Mouse (Mus musculus): ENCODE results near the gene Sertad4. TPM values are rescaled to one million over a fixed set of nuclear protein-coding genes. Genes with fewer than 3 reads are reported as not detected.

Gene Sertad4
- 2.5 and 2.6 TPM in 2 replicates for polyA plus RNA-seq (2012; rRNA removed)

DNA sequence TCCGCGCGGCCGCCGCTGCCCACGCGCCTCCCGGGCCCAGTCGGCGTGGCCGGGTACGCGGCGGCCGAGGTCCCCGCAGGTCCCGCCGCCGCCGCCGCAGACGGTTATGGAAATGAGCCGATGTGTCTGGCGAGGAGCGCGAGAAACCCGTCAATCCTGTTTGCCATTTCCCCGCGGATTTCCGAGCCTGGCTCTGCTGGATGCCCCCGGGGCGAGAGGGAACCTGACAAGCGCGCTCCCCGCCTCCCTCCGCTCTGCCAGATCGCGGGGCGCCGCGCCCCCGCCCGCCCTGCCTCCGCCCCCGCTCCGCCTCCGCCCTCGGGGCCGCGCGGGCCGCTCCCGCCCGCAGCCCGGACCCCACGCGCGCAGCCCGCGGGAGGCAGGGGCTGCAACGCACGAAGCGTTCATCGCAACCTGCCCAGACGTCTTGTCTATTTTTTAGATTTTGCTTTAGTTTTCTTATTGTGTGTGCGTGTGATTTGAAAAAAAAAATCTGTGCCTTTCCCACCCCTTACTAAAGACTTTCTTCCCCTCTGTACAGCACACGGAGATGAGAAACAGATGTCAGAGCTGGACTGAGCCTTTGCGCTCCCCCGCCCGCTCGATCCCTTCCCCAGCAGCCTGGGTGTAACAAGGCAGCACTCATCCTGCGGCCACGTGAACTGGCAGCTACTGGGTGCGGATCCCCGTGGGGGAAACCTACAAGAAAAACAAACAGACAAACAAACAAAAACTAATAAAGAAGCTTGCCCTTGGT lies at the start of gene Sertad4:
TSS of gene Sertad4 (minus strand) at position 283 of the 757 bp plus-strand sequence.

Other genes with a start within 250 kb of the Sertad4 start
- 4.2 and 5.1 TPM in 2 replicates for gene Hhat, start 84.5 kb downstream of the Sertad4 start, polyA plus RNA-seq (2012; rRNA removed)
- gene Syt14, start 180.0 kb upstream of the Sertad4 start, polyA plus RNA-seq (2012; rRNA removed) = 0.03 and 0.06 TPM in 2 replicates